Mouse (Mus musculus) megakaryocyte progenitor cell, adult 5-6 weeks (primary cell): ENCODE measurements around the gene Ccpg1. TPM values are rescaled to one million over a fixed set of nuclear protein-coding genes. Genes with fewer than 3 reads are reported as not detected.
A peak's percentile ranks its signal among the peaks of the same experiment; 100 is the strongest.

Experiments used
- ATAC-seq: replicated peaks from 2 replicates; pipeline ENCODE4 v1.8.0; 2016; ENCODE audit warnings: mild to moderate bottlenecking, moderate TSS enrichment, inconsistent platforms; ENCODE audit not compliant: poor library complexity
- total RNA-seq, 2 experiments: library from RNA; stranded (forward) in 1 of 2; stranded (reverse) in 1 of 2; fragments of 157-497, 149-512 nt in 1 of 2; fragments of 200-1000 nt in 1 of 2; gene quantifications; 2 replicates each; pipeline versions ENCODE4 v1.2.3 to v1.2.4; 2015 to 2017

Ccpg1 gene
- total RNA-seq (2015) = 25.8 and 26.6 TPM in 2 replicates
- total RNA-seq (2017) = 48.7 and 49.7 TPM in 2 replicates

- peak; percentile 98 for ATAC-seq
Observed at GRCm38 (mm10) chr9:72985250-72986220, at the start of gene Ccpg1, which contains the start of gene Ccpg1os. Ccpg1 (plus strand) TSS chr9:72985429. Ccpg1os (minus strand) TSS chr9:72985382.

GRCm38 (mm10) chr9:72936301-72936700, 48.9 kb upstream of the Ccpg1 start:
- no peak for ATAC-seq

GRCm38 (mm10) chr9:72943424-72943823, 41.8 kb upstream of the Ccpg1 start:
- ATAC-seq = no peak

- ATAC-seq = no peak
Observed at GRCm38 (mm10) chr9:72944286-72944685, 40.9 kb upstream of the Ccpg1 start.

GRCm38 (mm10) chr9:72947010-72947409, 38.2 kb upstream of the Ccpg1 start:
- ATAC-seq = no peak

GRCm38 (mm10) chr9:72949572-72949971, 35.7 kb upstream of the Ccpg1 start:
- no peak for ATAC-seq

- no peak for ATAC-seq
Observed at GRCm38 (mm10) chr9:72954746-72955145, 30.5 kb upstream of the Ccpg1 start.

- ATAC-seq = peak; percentile 59
Observed at GRCm38 (mm10) chr9:72955546-72955945, 29.7 kb upstream of the Ccpg1 start.

- ATAC-seq = peak; percentile 94
Observed at GRCm38 (mm10) chr9:72958521-72959450, 26.4 kb upstream of the Ccpg1 start, which contains the start of the genes Dyx1c1 and Gm44503. Dyx1c1 (plus strand) TSS chr9:72958785. Gm44503 (plus strand) TSS chr9:72958852.

GRCm38 (mm10) chr9:72961346-72961745, 23.9 kb upstream of the Ccpg1 start:
- ATAC-seq = no peak

- ATAC-seq = no peak
Observed at GRCm38 (mm10) chr9:72961959-72962358, 23.3 kb upstream of the Ccpg1 start.

GRCm38 (mm10) chr9:72968349-72969061, 16.7 kb upstream of the Ccpg1 start:
- ATAC-seq = peak; percentile 87

- peak; percentile 39 for ATAC-seq
Observed at GRCm38 (mm10) chr9:72969874-72970273, 15.4 kb upstream of the Ccpg1 start.

- ATAC-seq = no peak
Observed at GRCm38 (mm10) chr9:72972435-72972834, 12.8 kb upstream of the Ccpg1 start.

- no peak for ATAC-seq
Observed at GRCm38 (mm10) chr9:72972984-72973383, 12.2 kb upstream of the Ccpg1 start.

GRCm38 (mm10) chr9:72974734-72975133, 10.5 kb upstream of the Ccpg1 start:
- peak; percentile 80 for ATAC-seq

- no peak for ATAC-seq
Observed at GRCm38 (mm10) chr9:72975242-72975641, 10.0 kb upstream of the Ccpg1 start.

GRCm38 (mm10) chr9:72983066-72983465, 2.2 kb upstream of the Ccpg1 start:
- no peak for ATAC-seq

- no peak for ATAC-seq
Observed at GRCm38 (mm10) chr9:72987703-72988102, 2.5 kb downstream of the Ccpg1 start.

GRCm38 (mm10) chr9:72988706-72989105, 3.5 kb downstream of the Ccpg1 start:
- no peak for ATAC-seq
